Mouse (Mus musculus): ENCODE results near the gene Rcbtb2.

Gene Rcbtb2

GRCm38 (mm10) chr14:73148125-73148524 is 25.3 kb downstream of the Rcbtb2 start:
- DNase-seq (ENCODE audit: low spot score) = no peak

- DNase-seq (ENCODE audit: low spot score) = no peak
Observed at GRCm38 (mm10) chr14:73161303-73161702, 38.5 kb downstream of the Rcbtb2 start.

GRCm38 (mm10) chr14:73162192-73162800 is 39.5 kb downstream of the Rcbtb2 start:
- no peak for DNase-seq (ENCODE audit: low spot score)

- DNase-seq (ENCODE audit: low spot score) = no peak
Observed at GRCm38 (mm10) chr14:73163363-73163998, 40.6 kb downstream of the Rcbtb2 start.

GRCm38 (mm10) chr14:73165136-73165535 is 42.3 kb downstream of the Rcbtb2 start:
- DNase-seq (ENCODE audit: low spot score) = no peak

- no peak for DNase-seq (ENCODE audit: low spot score)
Observed at GRCm38 (mm10) chr14:73168605-73169004, 45.8 kb downstream of the Rcbtb2 start.

- DNase-seq (ENCODE audit: low spot score) = no peak
Observed at GRCm38 (mm10) chr14:73169926-73170844, 47.3 kb downstream of the Rcbtb2 start.

- DNase-seq (ENCODE audit: low spot score) = no peak
Observed at GRCm38 (mm10) chr14:73172196-73173011, 49.6 kb downstream of the Rcbtb2 start.

- no peak for DNase-seq (ENCODE audit: low spot score)
Observed at GRCm38 (mm10) chr14:73173662-73174061, 50.8 kb downstream of the Rcbtb2 start.

GRCm38 (mm10) chr14:73174091-73174995 is 51.5 kb downstream of the Rcbtb2 start:
- no peak for DNase-seq (ENCODE audit: low spot score)

GRCm38 (mm10) chr14:73175031-73175430 is 52.2 kb downstream of the Rcbtb2 start:
- DNase-seq (ENCODE audit: low spot score) = no peak

GRCm38 (mm10) chr14:73175814-73176213 is 53.0 kb downstream of the Rcbtb2 start:
- DNase-seq (ENCODE audit: low spot score) = no peak

- no peak for DNase-seq (ENCODE audit: low spot score)
Observed at GRCm38 (mm10) chr14:73176266-73176665, 53.4 kb downstream of the Rcbtb2 start.

GRCm38 (mm10) chr14:73177961-73178360 is 55.1 kb downstream of the Rcbtb2 start:
- DNase-seq (ENCODE audit: low spot score) = no peak

- no peak for DNase-seq (ENCODE audit: low spot score)
Observed at GRCm38 (mm10) chr14:73179221-73179681, 56.4 kb downstream of the Rcbtb2 start.

- DNase-seq (ENCODE audit: low spot score) = no peak
Observed at GRCm38 (mm10) chr14:73180671-73181070, 57.8 kb downstream of the Rcbtb2 start.

GRCm38 (mm10) chr14:73181144-73181543 is 58.3 kb downstream of the Rcbtb2 start:
- no peak for DNase-seq (ENCODE audit: low spot score)

GRCm38 (mm10) chr14:73186875-73187274 is 64.0 kb downstream of the Rcbtb2 start:
- no peak for DNase-seq (ENCODE audit: low spot score)

GRCm38 (mm10) chr14:73199058-73199457 is 76.2 kb downstream of the Rcbtb2 start:
- no peak for DNase-seq (ENCODE audit: low spot score)

- DNase-seq (ENCODE audit: low spot score) = no peak
Observed at GRCm38 (mm10) chr14:73201447-73201846, 78.6 kb downstream of the Rcbtb2 start.

- no peak for DNase-seq (ENCODE audit: low spot score)
Observed at GRCm38 (mm10) chr14:73204016-73204415, 81.2 kb downstream of the Rcbtb2 start.

Measured in urinary bladder, postnatal 25 days (tissue).